Mouse (Mus musculus): ENCODE measurements at regions not wholly inside any gene's neighbourhood (a gene's known extent, or its start where the extent isn't known, plus 50 kb on each side); places are given as distances from the start of the nearest gene placed in this dataset.
A peak's percentile ranks its signal among the peaks of the same experiment; 100 is the strongest.
"Not testable (repeated sequence)": the region's sequence is repeated elsewhere in the genome, so short reads cannot be mapped to it uniquely, and the experiment has no call there.

GRCm38 (mm10) chr13:79765437-79765838, 1117.7 kb upstream of the Arrdc3 start:
- Histone ChIP-seq H3K27ac (no peak overlapping the region), H3K4me1 (no peaks in the 10 kb centered on the region), H3K9ac (no peak overlapping the region), H3K4me2 (no peak overlapping the region), H3K4me3 (replicated peaks) (no peak overlapping the region), H3K27me3 (no peaks in the 10 kb centered on the region), H3K9me3 (no peaks in the 10 kb centered on the region), H3K36me3 (replicated peaks) (no peaks in the 10 kb centered on the region)
- peak; percentile 87 for ATAC-seq (ENCODE audit: low FRiP score)
- 37% methylated on average over 4 of the region's 4 CpGs for WGBS

- Histone ChIP-seq H3K9me3 (no peaks in the 10 kb centered on the region), H3K36me3 (replicated peaks) (no peaks in the 10 kb centered on the region), H3K4me3 (replicated peaks) (no peak overlapping the region), H3K9ac (no peak overlapping the region), H3K4me1 (no peaks in the 10 kb centered on the region), H3K4me2 (no peak overlapping the region), H3K27me3 (no peaks in the 10 kb centered on the region), H3K27ac (no peak overlapping the region)
- WGBS = 77% methylated on average over 1 of the region's 1 CpGs
- no peak for ATAC-seq (ENCODE audit: low FRiP score)
These were observed 1098.1 kb upstream of the Arrdc3 start for GRCm38 (mm10) chr13:79784991-79785666.

- WGBS = 89% methylated on average over 2 of the region's 2 CpGs
- Histone ChIP-seq H3K4me1 (no peaks in the 10 kb centered on the region), H3K36me3 (replicated peaks) (no peaks in the 10 kb centered on the region)
These were observed 1081.6 kb upstream of the Arrdc3 start for GRCm38 (mm10) chr13:79801591-79801990.

GRCm38 (mm10) chr13:79835592-79835991, 1047.6 kb upstream of the Arrdc3 start:
- Histone ChIP-seq H3K27me3 (no peaks in the 10 kb centered on the region), H3K9ac (no peak overlapping the region), H3K4me3 (replicated peaks) (no peak overlapping the region), H3K36me3 (replicated peaks) (no peaks in the 10 kb centered on the region), H3K4me2 (no peak overlapping the region), H3K4me1 (no peaks in the 10 kb centered on the region), H3K9me3 (no peaks in the 10 kb centered on the region), H3K27ac (no peak overlapping the region)
- 0 out of 2 replicates have a peak, but pooled peaks have one; percentile 53 for ATAC-seq (ENCODE audit: low FRiP score)
- 47% methylated on average over 1 of the region's 1 CpGs for WGBS

More at GRCm38 (mm10) chr13:79801591-79801990, 1081.6 kb upstream of the Arrdc3 start:
- H3K9me3 ChIP-seq = no peaks in the 10 kb centered on the region
- no peak for ATAC-seq (ENCODE audit: low FRiP score)
- H3K9ac ChIP-seq = no peak overlapping the region
- no peak overlapping the region for H3K4me3 ChIP-seq (replicated peaks)
- H3K4me2 ChIP-seq = no peak overlapping the region
- no peak overlapping the region for H3K27ac ChIP-seq
- no peaks in the 10 kb centered on the region for H3K27me3 ChIP-seq

- Histone ChIP-seq H3K27ac (no peak overlapping the region), H3K4me3 (replicated peaks) (no peak overlapping the region), H3K9ac (no peak overlapping the region), H3K36me3 (replicated peaks) (no peaks in the 10 kb centered on the region), H3K4me1 (no peaks in the 10 kb centered on the region), H3K27me3 (no peaks in the 10 kb centered on the region), H3K4me2 (no peak overlapping the region), H3K9me3 (no peaks in the 10 kb centered on the region)
- no peak for ATAC-seq (ENCODE audit: low FRiP score)
- WGBS = 65% methylated on average over 2 of the region's 2 CpGs
These were observed 1038.4 kb upstream of the Arrdc3 start for GRCm38 (mm10) chr13:79844800-79845199.

GRCm38 (mm10) chr13:79867501-79867900, 1015.7 kb upstream of the Arrdc3 start:
- H3K4me2 ChIP-seq; H3K27me3 ChIP-seq; H3K4me3 ChIP-seq (replicated peaks); H3K9ac ChIP-seq; H3K27ac ChIP-seq; H3K36me3 ChIP-seq (replicated peaks); ATAC-seq (ENCODE audit: low FRiP score); H3K4me1 ChIP-seq; H3K9me3 ChIP-seq: not testable (repeated sequence)
- WGBS = 42% methylated on average over 1 of the region's 1 CpGs

- H3K27me3 ChIP-seq = no peaks in the 10 kb centered on the region
- ATAC-seq (ENCODE audit: low FRiP score) = no peak
- no peak overlapping the region for H3K27ac ChIP-seq
- H3K4me1 ChIP-seq = no peaks in the 10 kb centered on the region
- no peak overlapping the region for H3K4me2 ChIP-seq
- WGBS = 63% methylated on average over 2 of the region's 2 CpGs
- no peak overlapping the region for H3K4me3 ChIP-seq (replicated peaks)
- no peak overlapping the region for H3K9ac ChIP-seq
- no peaks in the 10 kb centered on the region for H3K36me3 ChIP-seq (replicated peaks)
- H3K9me3 ChIP-seq = peaks cover 5% of the 10 kb centered on the region
These were observed 1014.5 kb upstream of the Arrdc3 start for GRCm38 (mm10) chr13:79868481-79869225.

GRCm38 (mm10) chr13:79880136-79880535, 1003.0 kb upstream of the Arrdc3 start:
- Histone ChIP-seq H3K4me2 (no peak overlapping the region), H3K9ac (no peak overlapping the region), H3K27me3 (no peaks in the 10 kb centered on the region), H3K4me1 (no peaks in the 10 kb centered on the region), H3K9me3 (no peaks in the 10 kb centered on the region), H3K36me3 (replicated peaks) (no peaks in the 10 kb centered on the region), H3K27ac (no peak overlapping the region), H3K4me3 (replicated peaks) (no peak overlapping the region)
- no peak for ATAC-seq (ENCODE audit: low FRiP score)
- 97% methylated on average over 1 of the region's 1 CpGs for WGBS

- Histone ChIP-seq H3K27me3 (no peaks in the 10 kb centered on the region), H3K4me2 (no peak overlapping the region), H3K4me3 (replicated peaks) (no peak overlapping the region), H3K9ac (no peak overlapping the region), H3K9me3 (no peaks in the 10 kb centered on the region), H3K4me1 (no peaks in the 10 kb centered on the region), H3K36me3 (replicated peaks) (no peaks in the 10 kb centered on the region), H3K27ac (no peak overlapping the region)
- ATAC-seq (ENCODE audit: low FRiP score) = no peak
These were observed 997.2 kb upstream of the Arrdc3 start for GRCm38 (mm10) chr13:79885959-79886358.

- no peaks in the 10 kb centered on the region for H3K9me3 ChIP-seq
These were observed 996.8 kb upstream of the Arrdc3 start for GRCm38 (mm10) chr13:79886361-79886760.

More at GRCm38 (mm10) chr13:79886361-79886760, 996.8 kb upstream of the Arrdc3 start:
- ATAC-seq (ENCODE audit: low FRiP score) = no peak
- no peak overlapping the region for H3K4me2 ChIP-seq
- no peaks in the 10 kb centered on the region for H3K4me1 ChIP-seq
- H3K9ac ChIP-seq = no peak overlapping the region
- H3K27ac ChIP-seq = no peak overlapping the region
- no peak overlapping the region for H3K4me3 ChIP-seq (replicated peaks)
- WGBS = 85% methylated on average over 1 of the region's 1 CpGs
- H3K36me3 ChIP-seq (replicated peaks) = no peaks in the 10 kb centered on the region
- H3K27me3 ChIP-seq = no peaks in the 10 kb centered on the region

Data from forebrain, embryonic 12.5 days (tissue).